Mouse (Mus musculus) hindlimb bud, embryonic 11.5 days (tissue): ENCODE measurements around the gene Brk1.

Experiments used
- DNase-seq: peaks from one replicate; pipeline ENCODE4 v3.0.0-alpha.2; 2012; ENCODE audit warnings: low read depth, low spot score; ENCODE audit errors: extremely low spot score

Gene Brk1

GRCm38 (mm10) chr6:113604432-113605223 lies at the start of gene Brk1:
Gene Brk1, plus strand, starts transcription at chr6:113604772.
- DNase-seq: no peak

DNA sequence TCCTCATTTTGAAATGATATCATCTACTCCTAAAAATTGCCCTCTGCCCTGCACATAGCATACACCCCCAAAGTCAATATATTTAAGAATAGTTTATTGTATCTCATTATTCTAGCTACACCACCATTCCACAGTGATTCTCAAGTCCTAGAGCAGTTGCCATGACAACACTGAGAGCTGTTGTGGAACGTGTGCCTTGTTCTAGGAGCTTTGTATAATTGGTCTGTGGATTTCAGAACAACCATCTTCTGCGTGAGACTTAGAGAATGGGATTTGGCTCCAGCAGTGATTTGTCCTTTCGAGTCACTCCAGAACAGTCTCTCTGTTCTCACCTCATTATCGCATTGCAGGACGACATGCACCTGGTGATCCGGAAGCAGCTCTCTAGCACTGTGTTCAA lies 44.8 kb upstream of the Brk1 start:
- DNase-seq: no peak

DNA sequence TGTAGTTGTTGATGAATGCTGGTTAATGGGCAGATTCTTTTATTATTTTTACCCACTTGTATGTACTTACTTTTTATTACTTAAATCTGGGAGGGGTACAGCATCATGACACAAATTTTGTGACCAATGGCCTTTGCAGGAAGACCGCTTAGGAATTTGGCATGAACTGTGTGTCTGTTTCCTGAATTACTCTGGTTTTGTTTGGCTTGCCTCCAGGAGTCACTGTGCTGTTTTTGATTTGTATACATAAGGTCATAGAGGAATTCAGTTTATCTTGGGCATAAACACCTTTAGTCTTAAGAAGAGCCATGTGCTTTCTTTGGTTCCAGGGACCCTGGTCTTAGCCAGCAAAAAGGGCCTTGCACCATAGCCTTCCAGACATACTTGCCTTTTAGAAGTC lies 40.0 kb upstream of the Brk1 start:
- DNase-seq: no peak

- DNase-seq: no peak
Observed at GRCm38 (mm10) chr6:113576044-113576443, 28.5 kb upstream of the Brk1 start.

DNA sequence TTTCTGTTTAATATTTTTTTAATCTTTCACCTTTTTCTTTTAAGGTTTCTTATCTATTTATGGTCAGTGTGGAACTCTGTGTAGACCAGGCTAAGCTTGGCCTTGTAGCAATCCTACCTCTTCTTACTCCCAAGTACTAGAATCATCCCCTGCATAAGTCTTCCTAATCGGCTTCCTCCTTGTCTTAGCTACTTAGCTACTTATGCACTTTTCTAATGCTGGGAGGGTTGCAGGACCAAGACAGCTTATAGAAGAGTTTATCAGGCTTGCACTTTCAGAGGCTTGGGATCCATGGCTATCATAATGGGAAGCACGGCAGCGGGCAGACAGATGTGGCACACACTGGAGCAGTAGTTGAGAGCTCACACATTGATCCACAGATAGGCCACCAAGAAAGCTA lies 25.3 kb upstream of the Brk1 start:
- DNase-seq: no peak

DNA sequence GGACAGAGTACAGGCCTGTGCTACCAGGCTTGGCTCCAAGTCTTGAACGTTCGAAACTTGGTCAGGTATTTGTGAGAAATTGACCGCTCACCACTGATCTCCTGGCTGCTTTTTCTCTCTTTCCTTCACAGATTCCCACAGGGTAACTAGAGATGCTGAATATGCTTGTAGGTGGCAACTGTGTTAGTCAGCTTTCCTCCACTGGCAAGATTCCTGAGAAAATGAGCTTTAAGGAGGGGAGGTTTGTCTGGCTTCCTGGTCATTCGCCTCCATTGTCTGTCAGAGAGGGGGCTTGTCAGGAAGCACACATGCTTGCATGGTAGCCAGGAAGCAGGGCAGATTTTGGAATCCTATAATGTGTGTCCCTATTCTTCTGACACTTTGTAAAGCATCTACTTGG lies 21.5 kb upstream of the Brk1 start:
- DNase-seq: no peak

DNA sequence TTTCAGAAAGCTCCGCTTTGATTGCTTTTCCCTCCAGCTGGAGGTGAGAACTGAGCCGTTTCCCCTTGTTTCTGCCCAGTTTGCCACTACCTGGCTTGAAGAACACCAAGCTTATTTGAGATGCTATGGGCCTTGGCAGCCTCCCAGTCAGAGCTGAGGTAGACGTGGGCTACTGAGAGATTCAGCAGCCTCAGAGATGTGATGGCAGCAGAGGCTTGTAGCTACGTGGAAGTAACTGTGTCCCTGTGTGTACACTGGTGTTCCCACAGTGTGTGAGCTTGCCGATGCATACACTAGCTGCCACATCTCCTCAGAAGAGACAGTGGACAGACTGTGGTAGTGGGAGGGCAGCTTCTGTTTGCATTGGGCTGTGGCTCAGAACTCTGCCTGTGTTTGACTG lies 19.5 kb upstream of the Brk1 start:
- DNase-seq: no peak

DNA sequence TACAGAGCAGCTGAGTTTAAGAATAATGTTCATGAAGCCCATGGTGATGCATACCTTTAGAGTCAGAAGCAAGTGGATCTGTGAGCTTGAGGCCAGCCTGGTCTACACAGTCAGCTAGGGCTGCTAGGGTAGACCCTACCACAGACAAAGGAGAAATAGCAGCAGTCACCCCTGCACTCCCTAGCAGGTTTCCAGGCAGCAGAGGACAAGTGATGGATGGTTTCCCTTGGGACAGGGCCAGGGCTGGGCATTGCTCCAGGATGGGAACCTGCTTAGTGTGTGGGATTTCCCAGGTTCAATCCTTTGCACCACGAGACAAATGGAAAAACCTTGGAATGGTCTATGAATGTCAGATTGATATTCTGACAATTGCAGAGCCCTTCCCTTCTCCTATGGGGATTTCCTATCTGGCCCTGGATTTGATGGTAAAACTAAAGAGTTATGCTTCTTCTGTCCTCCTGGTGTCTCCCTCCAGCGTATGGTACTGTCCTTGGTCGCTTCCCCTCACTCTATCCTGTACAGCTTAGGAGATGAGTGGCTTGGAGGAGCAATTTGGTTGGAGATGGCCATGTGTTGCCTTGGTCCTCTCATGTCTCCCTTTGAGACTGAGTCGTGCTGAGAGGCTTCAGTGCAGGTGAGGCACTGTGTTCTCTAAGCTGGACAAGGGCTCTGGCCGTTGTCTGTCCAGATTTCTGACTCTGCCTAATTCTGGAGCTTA lies 17.9 kb upstream of the Brk1 start:
- no peak for DNase-seq

DNA sequence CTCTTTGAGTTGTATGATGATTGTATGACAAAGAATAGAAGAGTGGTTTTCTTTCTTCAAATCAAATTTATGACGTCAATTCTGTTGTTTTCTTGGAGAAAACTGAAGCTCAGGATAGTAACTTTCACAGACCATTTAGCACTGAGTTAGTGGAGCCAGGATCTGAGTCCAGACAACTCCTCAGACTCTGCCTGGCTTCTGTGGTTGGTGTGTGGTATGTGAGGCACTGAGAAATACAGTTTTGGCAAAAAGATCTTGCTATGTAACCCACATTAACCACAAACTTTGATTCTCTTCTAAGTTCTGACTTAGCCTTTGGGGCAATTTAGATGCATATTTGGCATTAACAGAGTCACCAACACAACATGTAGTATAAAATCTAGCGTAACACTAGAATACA lies 11.9 kb upstream of the Brk1 start:
- no peak for DNase-seq

GRCm38 (mm10) chr6:113597945-113598344 lies 6.6 kb upstream of the Brk1 start:
- no peak for DNase-seq

DNA sequence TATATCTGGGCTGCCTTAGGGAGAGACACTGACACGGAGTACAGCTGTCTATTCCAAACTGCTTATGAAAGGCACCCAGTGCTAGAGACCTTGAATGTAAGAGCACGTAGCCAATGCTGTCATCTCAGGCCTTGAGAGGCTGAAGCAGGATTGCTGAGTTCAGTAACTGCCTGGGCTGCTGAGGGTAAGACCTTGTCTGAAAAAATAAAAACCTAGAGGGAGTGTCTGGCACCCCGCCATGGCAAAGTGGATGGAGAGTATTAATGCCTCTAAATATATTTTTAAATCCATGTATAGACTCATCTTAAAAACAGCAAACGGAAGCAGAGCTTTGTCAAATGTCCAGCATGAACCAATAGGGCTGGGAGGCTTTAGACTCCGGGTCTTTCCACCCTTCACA lies 4.7 kb upstream of the Brk1 start:
- no peak for DNase-seq

DNA sequence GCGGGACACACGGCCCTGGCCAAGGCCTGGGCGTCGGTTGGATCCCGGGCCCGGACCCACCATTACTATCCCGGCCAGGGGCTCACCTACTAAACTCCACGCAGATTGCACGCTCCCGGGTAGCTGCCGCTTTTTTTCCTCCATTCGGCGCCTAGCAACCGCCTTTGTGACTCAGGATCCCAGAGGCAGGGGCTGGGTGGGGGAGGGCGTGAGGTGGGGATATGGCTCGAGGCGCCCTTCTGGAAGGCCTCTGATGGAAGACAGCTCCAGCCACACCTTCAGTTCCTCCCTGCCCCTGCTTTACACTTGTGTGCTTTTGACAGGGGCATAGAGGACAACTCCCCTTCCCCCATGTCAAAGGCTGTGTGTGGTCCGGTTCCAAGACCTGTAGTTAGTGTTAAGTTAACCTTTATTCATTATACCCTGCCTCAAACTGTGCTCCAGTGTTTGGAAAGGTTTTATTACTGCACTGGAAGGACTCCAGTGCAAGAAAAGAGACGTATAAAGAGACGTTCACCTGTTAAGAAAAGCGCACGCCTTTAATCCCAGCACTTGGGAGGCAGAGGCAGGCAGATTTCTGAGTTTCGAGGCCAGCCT lies 3.9 kb upstream of the Brk1 start, which contains the start of gene Fancd2os:
Fancd2os (minus strand) TSS at position 173 of the 597 bp plus-strand sequence.
- DNase-seq: no peak

- no peak for DNase-seq
Observed at GRCm38 (mm10) chr6:113602821-113603220, 1.8 kb upstream of the Brk1 start.

GRCm38 (mm10) chr6:113603993-113604392 lies 579 bp upstream of the Brk1 start:
- no peak for DNase-seq

GRCm38 (mm10) chr6:113605224-113605545 lies 613 bp downstream of the Brk1 start:
- no peak for DNase-seq

- no peak for DNase-seq
Observed at GRCm38 (mm10) chr6:113608871-113609270, 4.3 kb downstream of the Brk1 start.

- DNase-seq: no peak
Observed at GRCm38 (mm10) chr6:113609293-113609692, 4.7 kb downstream of the Brk1 start.

DNA sequence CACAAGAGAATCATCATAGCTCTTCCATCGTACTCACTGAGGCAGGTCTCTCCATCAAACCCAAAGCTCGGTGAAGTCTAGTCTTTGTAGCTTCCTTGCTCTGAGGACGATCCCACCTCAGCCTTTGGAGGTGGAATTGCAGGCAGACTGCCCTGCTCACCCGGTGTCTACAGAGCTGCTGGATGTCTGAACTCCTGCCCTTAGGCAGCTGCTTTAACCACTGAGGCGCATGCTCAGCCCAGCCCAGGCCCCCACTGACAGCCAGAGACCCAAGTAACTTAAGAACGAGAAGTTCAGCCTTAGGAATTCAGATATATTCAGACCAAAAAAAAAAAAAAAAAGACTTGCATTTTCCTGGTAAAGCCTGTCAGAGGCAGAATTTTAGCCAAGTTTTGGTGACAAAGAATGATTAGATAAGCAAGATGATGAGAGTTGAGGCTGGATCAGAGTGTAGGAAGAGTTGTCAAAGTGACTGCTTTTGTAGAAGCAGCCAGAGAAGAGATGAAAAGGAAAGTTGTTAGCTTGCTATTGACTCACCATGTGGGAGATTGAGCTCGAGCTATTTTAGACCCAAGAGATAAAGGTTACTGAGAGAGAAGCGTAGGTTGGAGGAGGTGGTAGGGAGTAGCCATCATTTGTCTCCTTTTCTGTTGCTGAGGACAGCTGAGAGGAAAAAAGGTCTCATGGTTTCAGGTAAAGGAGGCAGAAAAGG lies 7.8 kb downstream of the Brk1 start:
- no peak for DNase-seq

DNA sequence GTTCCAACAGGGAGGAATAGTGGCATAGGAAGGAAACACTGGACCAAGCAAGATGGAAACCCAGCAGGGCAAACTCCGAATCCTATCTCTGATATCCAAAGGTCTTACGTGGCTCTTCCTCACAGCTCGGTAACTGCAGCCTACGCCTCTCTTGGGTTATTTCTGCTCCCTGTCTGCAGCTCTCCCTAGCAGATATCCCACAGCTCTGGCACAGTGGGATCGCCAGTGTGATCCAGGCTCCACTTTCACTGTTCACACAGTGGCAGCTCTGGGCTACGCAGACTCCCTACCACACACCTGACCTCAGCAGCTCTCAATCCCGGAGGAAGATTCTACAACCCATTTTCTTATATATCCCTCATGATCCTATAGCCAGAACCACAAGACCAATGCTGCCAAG lies 9.6 kb downstream of the Brk1 start:
- no peak for DNase-seq

GRCm38 (mm10) chr6:113614997-113615396 lies 10.4 kb downstream of the Brk1 start:
- no peak for DNase-seq

GRCm38 (mm10) chr6:113615489-113615888 lies 10.9 kb downstream of the Brk1 start:
- DNase-seq: no peak

- no peak for DNase-seq
Observed at GRCm38 (mm10) chr6:113623386-113623785, 18.8 kb downstream of the Brk1 start.
